Mouse (Mus musculus): Measurements from ENCODE around the gene Shcbp1l. TPM values are rescaled to one million over a fixed set of nuclear protein-coding genes. Genes with fewer than 3 reads are reported as not detected.
"Not testable (repeated sequence)": the region's sequence is repeated elsewhere in the genome, so short reads cannot be mapped to it uniquely, and the experiment has no call there.

The Shcbp1l gene
- polyA plus RNA-seq, 1 experiment = 0.49 TPM

GRCm38 (mm10) chr1:153414114-153414723 is 10.7 kb upstream of the Shcbp1l start:
- not testable (repeated sequence) for H3K4me1 ChIP-seq (ENCODE audit: control insufficient read depth, insufficient read depth, insufficient read length); H3K27me3 ChIP-seq (ENCODE audit: control insufficient read depth, insufficient read depth, low read length); H3K36me3 ChIP-seq (ENCODE audit: control insufficient read depth, insufficient read depth, low read length)
- 26% methylated on average over 24 of the region's 24 CpGs for WGBS
- peak; percentile 51; the same call in 1 of the 2 replicates for TF ChIP-seq POLR2A (IDR thresholded peaks at IDR 0.05; ENCODE audit: low read depth, low read length)
- Histone ChIP-seq H3K4me3 (ENCODE audit: extremely low read depth, insufficient read depth, insufficient read length) (peak overlapping the region; percentile 56; the same call in 1 of the 2 replicates), H3K27ac (ENCODE audit: insufficient read depth, low read length) (peak overlapping the region; percentile 88)
- DNase-seq (ENCODE audit: low read depth in 1 of 2, low spot score in 2 of 2) = peak; percentile 71 to 95

GRCm38 (mm10) chr1:153414962-153415361 is 10.0 kb upstream of the Shcbp1l start:
- H3K27ac ChIP-seq (ENCODE audit: insufficient read depth, low read length) = peak overlapping the region; percentile 88
- peaks cover 4% of the 10 kb centered on the region; the same call in 1 of the 2 replicates for H3K4me1 ChIP-seq (ENCODE audit: control insufficient read depth, insufficient read depth, insufficient read length)
- no peaks in the 10 kb centered on the region; the same call in 1 of the 2 replicates for H3K27me3 ChIP-seq (ENCODE audit: control insufficient read depth, insufficient read depth, low read length)
- H3K36me3 ChIP-seq (ENCODE audit: control insufficient read depth, insufficient read depth, low read length) = no peaks in the 10 kb centered on the region
- H3K4me3 ChIP-seq (ENCODE audit: extremely low read depth, insufficient read depth, insufficient read length) = peak overlapping the region; percentile 52; the same call in 1 of the 2 replicates
- peak; percentile 89 to 90 for DNase-seq (ENCODE audit: low read depth in 1 of 2, low spot score in 2 of 2)
- TF ChIP-seq POLR2A (IDR thresholded peaks at IDR 0.05; ENCODE audit: low read depth, low read length) (peak; percentile 10; the same call in 1 of the 2 replicates), CTCF (IDR thresholded peaks at IDR 0.05; ENCODE audit: extremely low read depth, insufficient read depth, insufficient read length, insufficient replicate concordance) (no peak)
- 30% methylated on average over 4 of the region's 4 CpGs for WGBS

- H3K27ac ChIP-seq (ENCODE audit: insufficient read depth, low read length) = peak overlapping the region; percentile 88; the same call in 1 of the 2 replicates
- 15% methylated on average over 3 of the region's 5 CpGs for WGBS
- H3K4me3 ChIP-seq (ENCODE audit: extremely low read depth, insufficient read depth, insufficient read length); H3K4me1 ChIP-seq (ENCODE audit: control insufficient read depth, insufficient read depth, insufficient read length); H3K27me3 ChIP-seq (ENCODE audit: control insufficient read depth, insufficient read depth, low read length); H3K36me3 ChIP-seq (ENCODE audit: control insufficient read depth, insufficient read depth, low read length); DNase-seq (ENCODE audit: low read depth in 1 of 2, low spot score in 2 of 2): not testable (repeated sequence)
Measured at GRCm38 (mm10) chr1:153415742-153416141, 9.2 kb upstream of the Shcbp1l start.

DNA sequence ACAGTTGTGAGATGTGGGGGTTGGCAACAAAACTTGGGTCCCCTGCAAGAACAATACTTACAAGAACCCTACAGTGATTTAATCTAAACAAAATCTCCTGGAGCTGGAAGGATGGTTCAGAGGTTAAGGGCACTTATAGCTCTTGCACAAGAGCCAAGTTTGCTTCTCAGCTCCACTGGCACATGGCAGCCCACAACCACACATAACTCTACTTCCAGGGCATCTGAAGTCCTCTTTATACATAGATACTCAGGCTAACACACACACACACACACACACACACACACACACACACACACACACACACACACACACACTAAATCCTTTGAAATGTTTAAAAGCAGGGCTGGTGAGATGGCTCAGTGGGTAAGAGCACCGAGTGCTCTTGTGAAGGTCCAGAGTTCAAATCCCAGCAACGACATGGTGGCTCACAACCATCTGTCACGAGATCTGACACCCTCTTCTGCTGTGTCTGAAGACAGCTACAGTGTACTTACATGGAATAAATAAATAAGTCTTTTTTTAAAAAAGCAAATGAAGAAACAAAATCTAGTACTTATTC is 8.6 kb upstream of the Shcbp1l start:
- not testable (repeated sequence) for DNase-seq (ENCODE audit: low read depth in 1 of 2, low spot score in 2 of 2); H3K4me3 ChIP-seq (ENCODE audit: extremely low read depth, insufficient read depth, insufficient read length); H3K36me3 ChIP-seq (ENCODE audit: control insufficient read depth, insufficient read depth, low read length); H3K4me1 ChIP-seq (ENCODE audit: control insufficient read depth, insufficient read depth, insufficient read length); H3K27me3 ChIP-seq (ENCODE audit: control insufficient read depth, insufficient read depth, low read length)
- peak overlapping the region; percentile 32; the same call in 1 of the 2 replicates for H3K27ac ChIP-seq (ENCODE audit: insufficient read depth, low read length)
- WGBS = 91% methylated on average over 3 of the region's 3 CpGs

DNA sequence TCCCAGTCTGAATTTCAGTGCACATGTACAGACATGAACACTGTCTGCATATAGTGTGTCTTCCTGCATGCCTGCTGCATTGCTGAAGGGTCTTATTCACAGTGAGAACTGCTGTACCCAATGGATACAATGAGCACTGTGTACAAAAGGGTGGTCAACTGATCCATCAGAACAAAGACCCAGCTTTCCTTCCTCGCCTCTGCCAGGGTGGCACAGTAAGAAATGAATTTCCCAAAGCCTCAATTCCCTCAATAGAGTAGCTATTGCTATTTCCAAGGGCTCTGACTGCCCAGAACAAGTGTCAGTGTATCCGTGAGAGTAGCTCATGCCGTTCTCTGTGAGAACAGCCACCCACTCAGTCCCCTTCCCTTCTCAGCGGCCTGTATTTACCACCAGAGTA is 7.2 kb upstream of the Shcbp1l start:
- not testable (repeated sequence) for H3K27ac ChIP-seq (ENCODE audit: insufficient read depth, low read length); H3K4me3 ChIP-seq (ENCODE audit: extremely low read depth, insufficient read depth, insufficient read length); H3K36me3 ChIP-seq (ENCODE audit: control insufficient read depth, insufficient read depth, low read length); H3K27me3 ChIP-seq (ENCODE audit: control insufficient read depth, insufficient read depth, low read length); H3K4me1 ChIP-seq (ENCODE audit: control insufficient read depth, insufficient read depth, insufficient read length); DNase-seq (ENCODE audit: low read depth in 1 of 2, low spot score in 2 of 2)
- 94% methylated on average over 4 of the region's 4 CpGs for WGBS

DNA sequence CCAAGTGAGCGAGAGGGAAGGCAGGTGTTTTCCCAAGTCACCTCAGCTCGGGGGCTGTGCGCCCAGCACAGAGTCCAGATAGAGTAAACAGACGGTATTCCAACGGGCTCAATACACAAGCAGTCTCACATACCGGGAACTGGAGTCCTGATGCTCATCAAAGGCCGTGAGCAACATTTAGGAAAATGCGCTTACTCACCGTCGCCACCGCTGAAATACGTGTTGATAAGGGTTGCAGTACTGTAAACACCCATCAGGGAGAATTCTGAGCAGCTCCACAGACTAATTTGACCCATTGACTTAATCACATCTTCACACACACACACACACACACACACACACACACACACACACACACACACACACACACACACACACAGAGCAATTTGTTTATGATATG is 691 bp upstream of the Shcbp1l start:
- H3K27ac ChIP-seq (ENCODE audit: insufficient read depth, low read length) = no peak overlapping the region
- no peaks in the 10 kb centered on the region for H3K36me3 ChIP-seq (ENCODE audit: control insufficient read depth, insufficient read depth, low read length)

GRCm38 (mm10) chr1:153431158-153431557 is 6.2 kb downstream of the Shcbp1l start:
- no peak for DNase-seq (ENCODE audit: low read depth in 1 of 2, low spot score in 2 of 2)
- Histone ChIP-seq H3K4me3 (ENCODE audit: extremely low read depth, insufficient read depth, insufficient read length) (no peak overlapping the region), H3K27me3 (ENCODE audit: control insufficient read depth, insufficient read depth, low read length) (no peaks in the 10 kb centered on the region), H3K36me3 (ENCODE audit: control insufficient read depth, insufficient read depth, low read length) (no peaks in the 10 kb centered on the region), H3K4me1 (ENCODE audit: control insufficient read depth, insufficient read depth, insufficient read length) (peaks cover 5% of the 10 kb centered on the region; the same call in 1 of the 2 replicates), H3K27ac (ENCODE audit: insufficient read depth, low read length) (no peak overlapping the region)
- WGBS = 90% methylated on average over 7 of the region's 7 CpGs
- TF ChIP-seq CTCF (IDR thresholded peaks at IDR 0.05; ENCODE audit: extremely low read depth, insufficient read depth, insufficient read length, insufficient replicate concordance) (no peak), POLR2A (IDR thresholded peaks at IDR 0.05; ENCODE audit: low read depth, low read length) (no peak)

More for the DNA sequence above, 691 bp upstream of the Shcbp1l start:
- TF ChIP-seq POLR2A (IDR thresholded peaks at IDR 0.05; ENCODE audit: low read depth, low read length) = no peak
- no peak for TF ChIP-seq CTCF (IDR thresholded peaks at IDR 0.05; ENCODE audit: extremely low read depth, insufficient read depth, insufficient read length, insufficient replicate concordance)
- no peaks in the 10 kb centered on the region; the same call in 1 of the 2 replicates for H3K27me3 ChIP-seq (ENCODE audit: control insufficient read depth, insufficient read depth, low read length)
- 37% methylated on average over 12 of the region's 12 CpGs for WGBS
- DNase-seq (ENCODE audit: low read depth in 1 of 2, low spot score in 2 of 2) = no peak
- H3K4me3 ChIP-seq (ENCODE audit: extremely low read depth, insufficient read depth, insufficient read length) = peak overlapping the region; percentile 55
- peaks cover 17% of the 10 kb centered on the region for H3K4me1 ChIP-seq (ENCODE audit: control insufficient read depth, insufficient read depth, insufficient read length)

All from spleen, adult 2 months (tissue).